Mouse (Mus musculus): ENCODE results near the gene Prr22. TPM values are rescaled to one million over a fixed set of nuclear protein-coding genes. Genes with fewer than 3 reads are reported as not detected.

Gene Prr22
- under 1 TPM in 1 of 2 experiments, not detected in 1; 0.78 TPM for total RNA-seq (2023)

GRCm38 (mm10) chr17:56769950-56770349 is at the start of gene Prr22:
TSS of gene Prr22 (plus strand) at chr17:56770250.

GRCm38 (mm10) chr17:56757416-56758123 is 12.5 kb upstream of the Prr22 start, which contains the start of gene Nrtn:
TSS of gene Nrtn (minus strand) at chr17:56757530.

GRCm38 (mm10) chr17:56764474-56765354 is 5.3 kb upstream of the Prr22 start, which contains the start of gene Dus3l:
TSS of gene Dus3l (plus strand) at chr17:56764757.

Other genes starting within 250 kb of the Prr22 start
- 1 to 10 TPM; 3.8 to 4.1 TPM for gene Gm20219, start 215.9 kb upstream of the Prr22 start, total RNA-seq (2023)
- 100 to 1,000 TPM; 246 to 264 TPM for gene Safb2, start 185.7 kb upstream of the Prr22 start, total RNA-seq (2023)
- gene Safb, start 185.4 kb upstream of the Prr22 start, total RNA-seq (2023): 100 to 1,000 TPM; 131 to 143 TPM
- 10 to 100 TPM; 46.1 to 46.2 TPM for gene 2410015M20Rik, start 160.5 kb upstream of the Prr22 start, total RNA-seq (2023)
- gene Rpl36, start 156.8 kb upstream of the Prr22 start, total RNA-seq (2023): 100 to 1,000 TPM; 435 to 479 TPM
- 10 to 100 TPM; 19.7 to 22.8 TPM for gene Lonp1, start 143.4 kb upstream of the Prr22 start, total RNA-seq (2023)
- 1 to 10 TPM; 1.3 to 1.7 TPM for gene Catsperd, start 142.1 kb upstream of the Prr22 start, total RNA-seq (2023)
- gene Ranbp3, start 97.0 kb upstream of the Prr22 start, total RNA-seq (2023): 10 to 100 TPM; 58.0 to 58.8 TPM
- gene Ndufa11, start 52.5 kb upstream of the Prr22 start, total RNA-seq (2023): 10 to 100 TPM; 60.0 to 63.3 TPM
- gene Vmac, start 52.2 kb upstream of the Prr22 start, total RNA-seq (2023): 1 to 10 TPM; 1.9 to 2.4 TPM
- not detected for gene Nrtn, start 12.7 kb upstream of the Prr22 start, total RNA-seq (2023)
- 10 to 100 TPM; 18.1 to 24.0 TPM for gene Dus3l, start 5.5 kb upstream of the Prr22 start, total RNA-seq (2023)
- gene Rfx2, start 60.8 kb downstream of the Prr22 start, total RNA-seq (2023): 1 to 10 TPM; 6.2 to 7.4 TPM
- gene Acsbg2, start 104.2 kb downstream of the Prr22 start, total RNA-seq (2023): not detected
- under 1 TPM in 1 of 2 experiments, not detected in 1; 0.13 TPM for gene 1700061G19Rik, start 105.2 kb downstream of the Prr22 start, total RNA-seq (2023)
- gene Mllt1, start 165.2 kb downstream of the Prr22 start, total RNA-seq (2023): 10 to 100 TPM; 17.7 to 18.9 TPM
- gene Acer1, start 211.9 kb downstream of the Prr22 start, total RNA-seq (2023): not detected
- 10 to 100 TPM in 1 of 2 experiments, 1 to 10 TPM in 1; 9.5 to 11.6 TPM for gene Clpp, start 220.1 kb downstream of the Prr22 start, total RNA-seq (2023)
- gene Alkbh7, start 227.1 kb downstream of the Prr22 start, total RNA-seq (2023): 10 to 100 TPM in 1 of 2 experiments, 1 to 10 TPM in 1; 5.6 to 10.1 TPM
- gene Pspn, start 229.8 kb downstream of the Prr22 start, total RNA-seq (2023): 1 to 10 TPM in 1 of 2 experiments, not detected in 1; 2.3 TPM
- gene Gtf2f1, start 241.0 kb downstream of the Prr22 start, total RNA-seq (2023): 10 to 100 TPM; 48.4 to 52.2 TPM
- under 1 TPM; 0.31 to 0.33 TPM for gene Gm17949, start 241.2 kb downstream of the Prr22 start, total RNA-seq (2023)

Measured in neutrophil, adult 59 days (primary cell).